Mouse (Mus musculus) embryonic facial prominence, embryonic 11.5 days (tissue): ENCODE measurements around the gene Tns3. TPM values are rescaled to one million over a fixed set of nuclear protein-coding genes. Genes with fewer than 3 reads are reported as not detected.

Experiments used
- ATAC-seq: fragments of 200-750 bp; cut with Nextera tagmentation; replicated peaks from 2 replicates; pipeline ENCODE4 v1.8.0; 2017; ENCODE audit warnings: low read depth; ENCODE audit not compliant: insufficient number of reproducible peaks, low FRiP score, low TSS enrichment
- DNase-seq: peaks from one replicate; pipeline ENCODE4 v3.0.0-alpha.2; 2015; ENCODE audit warnings: low spot score
- H3K27ac ChIP-seq: fragments of 300-500 bp; sonication (generic); replicated peaks from 2 replicates; pipeline ENCODE4 v1.5.1; 2014; ENCODE audit warnings: mild to moderate bottlenecking, low read depth, low read length, control low read depth
- H3K27me3 ChIP-seq: fragments of 300-500 bp; sonication (generic); 2 replicates; pipeline ENCODE4 v1.6.1; 2014; ENCODE audit warnings: mild to moderate bottlenecking, low read length, moderate library complexity, mixed read lengths; ENCODE audit not compliant: control insufficient read depth, insufficient read depth
- H3K36me3 ChIP-seq: fragments of 300-500 bp; sonication (generic); replicated peaks from 2 replicates; pipeline ENCODE4 v1.6.1; 2014; ENCODE audit warnings: low read depth, mild to moderate bottlenecking, low read length, moderate library complexity, mixed read lengths; ENCODE audit not compliant: control insufficient read depth, insufficient read depth
- H3K4me1 ChIP-seq: fragments of 300-500 bp; sonication (generic); 2 replicates; pipeline ENCODE4 v1.6.1; 2014; ENCODE audit warnings: low read length, mixed read lengths; ENCODE audit not compliant: control insufficient read depth, insufficient read depth
- H3K4me2 ChIP-seq: fragments of 300-500 bp; sonication (generic); 2 replicates; pipeline ENCODE4 v1.6.1; 2014; ENCODE audit warnings: low read depth, mild to moderate bottlenecking, control low read depth, low read length, moderate library complexity
- H3K4me3 ChIP-seq: fragments of 300-500 bp; sonication (generic); 2 replicates; pipeline ENCODE4 v1.5.1; 2014; ENCODE audit warnings: low read depth, low read length, control low read depth
- H3K9ac ChIP-seq: fragments of 300-500 bp; sonication (generic); replicated peaks from 2 replicates; pipeline ENCODE4 v1.6.1; 2014; ENCODE audit warnings: mild to moderate bottlenecking, control low read depth, low read length
- H3K9me3 ChIP-seq: fragments of 300-500 bp; sonication (generic); replicated peaks from 2 replicates; pipeline ENCODE4 v1.6.1; 2016; ENCODE audit warnings: mild to moderate bottlenecking, low read length, inconsistent platforms, mixed read lengths; ENCODE audit not compliant: control insufficient read depth
- WGBS: fragments of 180-500 bp; shearing (Covaris S2); extraction: QIAGEN DNeasy Blood & Tissue Kit; methylation state at CpG from one replicate; pipeline ENCODE4 v1.1.7; 2014; 5-methylcytosine and 5-hydroxymethylcytosine counted together
- polyA plus RNA-seq: library from polyadenylated mRNA; unstranded; fragments of >200 nt; fragmentation: Nextera tagmentation; extraction: Ambion mirVana; gene quantifications from 2 replicates; pipeline ENCODE4 v1.2.1, GENCODE M21; 2014

The Tns3 gene
- polyA plus RNA-seq, 1 experiment from 2014 or later = 14.9 TPM

- DNase-seq (no peak), ATAC-seq (no peak)
- Histone ChIP-seq H3K27me3 (no peaks in the 10 kb centered on the region), H3K9ac (no peak overlapping the region), H3K4me3 (no peak overlapping the region), H3K4me1 (no peaks in the 10 kb centered on the region; the same call in 1 of the 2 replicates), H3K9me3 (no peaks in the 10 kb centered on the region), H3K36me3 (0 out of 2 replicates have a peak, but pooled peaks cover 2% of the 10 kb centered on the region), H3K27ac (no peak overlapping the region), H3K4me2 (no peak overlapping the region)
- 80% methylated on average over 6 of the region's 6 CpGs for WGBS
Observed at GRCm38 (mm10) chr11:8455650-8456049, 208.7 kb downstream of the Tns3 start.

GRCm38 (mm10) chr11:8453252-8453651 lies 211.1 kb downstream of the Tns3 start:
- no peak overlapping the region for H3K4me3 ChIP-seq
- H3K4me1 ChIP-seq = no peaks in the 10 kb centered on the region; the same call in 1 of the 2 replicates
- ATAC-seq (no peak), DNase-seq (no peak)
- H3K27ac ChIP-seq = no peak overlapping the region
- no peak overlapping the region for H3K4me2 ChIP-seq
- H3K9ac ChIP-seq = no peak overlapping the region
- WGBS = 87% methylated on average over 6 of the region's 6 CpGs
- no peaks in the 10 kb centered on the region for H3K9me3 ChIP-seq
- no peaks in the 10 kb centered on the region for H3K27me3 ChIP-seq
- 0 out of 2 replicates have a peak, but pooled peaks cover 2% of the 10 kb centered on the region for H3K36me3 ChIP-seq

GRCm38 (mm10) chr11:8451597-8452201 lies 212.6 kb downstream of the Tns3 start:
- DNase-seq = no peak
- no peaks in the 10 kb centered on the region for H3K9me3 ChIP-seq
- WGBS = 91% methylated on average over 6 of the region's 6 CpGs
- no peak overlapping the region for H3K4me3 ChIP-seq
- peaks cover 2% of the 10 kb centered on the region; the same call in 1 of the 2 replicates for H3K36me3 ChIP-seq
- H3K27ac ChIP-seq = no peak overlapping the region
- H3K27me3 ChIP-seq = no peaks in the 10 kb centered on the region
- no peaks in the 10 kb centered on the region for H3K4me1 ChIP-seq
- no peak for ATAC-seq
- H3K9ac ChIP-seq = no peak overlapping the region
- H3K4me2 ChIP-seq = no peak overlapping the region

GRCm38 (mm10) chr11:8450540-8450939 lies 213.8 kb downstream of the Tns3 start:
- Histone ChIP-seq H3K4me3 (no peak overlapping the region), H3K27ac (no peak overlapping the region), H3K27me3 (no peaks in the 10 kb centered on the region), H3K36me3 (peaks cover 2% of the 10 kb centered on the region; the same call in 1 of the 2 replicates), H3K9me3 (no peaks in the 10 kb centered on the region), H3K9ac (no peak overlapping the region), H3K4me1 (no peaks in the 10 kb centered on the region), H3K4me2 (no peak overlapping the region)
- no peak for ATAC-seq
- WGBS = 73% methylated on average over 4 of the region's 4 CpGs
- DNase-seq = no peak

GRCm38 (mm10) chr11:8445915-8446356 lies 218.4 kb downstream of the Tns3 start:
- no peaks in the 10 kb centered on the region for H3K9me3 ChIP-seq
- H3K9ac ChIP-seq = no peak overlapping the region
- no peak overlapping the region for H3K4me3 ChIP-seq
- no peaks in the 10 kb centered on the region for H3K27me3 ChIP-seq
- no peak overlapping the region for H3K4me2 ChIP-seq
- DNase-seq (no peak), ATAC-seq (no peak)
- no peaks in the 10 kb centered on the region for H3K4me1 ChIP-seq
- H3K36me3 ChIP-seq = peaks cover 2% of the 10 kb centered on the region; the same call in 1 of the 2 replicates
- no peak overlapping the region for H3K27ac ChIP-seq
- 71% methylated on average over 8 of the region's 8 CpGs for WGBS

GRCm38 (mm10) chr11:8444759-8445422 lies 219.4 kb downstream of the Tns3 start:
- WGBS = 89% methylated on average over 13 of the region's 13 CpGs
- ATAC-seq (no peak), DNase-seq (no peak)
- no peaks in the 10 kb centered on the region for H3K9me3 ChIP-seq
- no peaks in the 10 kb centered on the region; the same call in 1 of the 2 replicates for H3K36me3 ChIP-seq
- no peak overlapping the region for H3K4me3 ChIP-seq
- no peaks in the 10 kb centered on the region for H3K27me3 ChIP-seq
- no peak overlapping the region for H3K9ac ChIP-seq
- no peaks in the 10 kb centered on the region for H3K4me1 ChIP-seq
- no peak overlapping the region for H3K4me2 ChIP-seq
- H3K27ac ChIP-seq = no peak overlapping the region

GRCm38 (mm10) chr11:8443539-8444292 lies 220.6 kb downstream of the Tns3 start:
- no peak for DNase-seq
- Histone ChIP-seq H3K4me1 (no peaks in the 10 kb centered on the region; the same call in 1 of the 2 replicates), H3K36me3 (no peaks in the 10 kb centered on the region; the same call in 1 of the 2 replicates), H3K27ac (peak overlapping the region; percentile 28; the same call in 1 of the 2 replicates), H3K4me2 (no peak overlapping the region), H3K9me3 (no peaks in the 10 kb centered on the region), H3K27me3 (no peaks in the 10 kb centered on the region), H3K9ac (no peak overlapping the region), H3K4me3 (no peak overlapping the region)
- WGBS = 82% methylated on average over 11 of the region's 11 CpGs
- ATAC-seq = no peak
